Mouse (Mus musculus) yolk sac, embryonic 10.5 days (tissue): ENCODE measurements around the gene Tmem270.

Experiments used
- DNase-seq: peaks from one replicate; pipeline ENCODE4 v3.0.0-alpha.2; 2017; ENCODE audit warnings: low spot score

Gene Tmem270

DNA sequence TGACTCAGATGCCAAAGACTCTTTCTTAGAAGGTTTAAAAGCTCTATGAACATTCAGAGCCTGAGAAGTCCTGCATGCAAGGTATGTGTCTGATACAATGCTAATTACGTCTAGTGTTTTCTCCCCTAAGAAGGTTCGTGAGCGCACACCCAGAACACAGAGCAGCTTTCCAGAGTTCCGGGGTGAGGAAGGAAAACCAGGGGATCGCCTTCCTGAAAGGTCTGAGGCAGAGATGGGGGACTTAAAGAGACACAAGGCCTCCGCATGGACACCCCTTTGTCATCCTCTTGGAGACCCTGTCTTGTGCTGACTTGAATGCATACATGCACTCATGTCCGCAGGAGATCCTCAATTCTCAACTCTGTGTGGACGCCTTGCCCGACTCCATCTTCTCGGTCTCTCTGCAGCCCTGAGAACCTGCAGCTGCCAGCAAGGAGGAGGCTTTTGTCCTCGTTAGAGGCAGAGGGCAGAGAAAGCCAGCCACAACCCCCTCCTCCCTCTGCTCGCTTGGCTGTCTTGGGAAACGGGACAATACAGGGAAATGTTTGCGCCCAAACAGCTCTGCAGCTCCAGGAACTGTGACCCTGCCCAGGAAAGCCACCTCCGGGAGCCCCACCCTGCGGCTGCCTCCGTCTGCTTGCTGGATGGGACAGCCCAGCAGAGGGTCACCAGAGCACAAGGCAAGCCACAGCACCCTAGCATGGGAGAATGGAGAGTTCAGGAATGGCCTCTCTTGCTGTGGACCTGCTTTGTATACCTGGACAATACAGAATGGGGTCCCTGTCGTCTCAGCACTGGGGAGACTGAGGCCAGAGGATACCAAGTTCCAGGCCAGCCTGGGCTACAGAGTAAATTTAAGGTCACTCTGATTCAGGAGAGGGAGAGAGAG is 18.8 kb downstream of the Tmem270 start:
- DNase-seq, result peak; percentile 23

DNA sequence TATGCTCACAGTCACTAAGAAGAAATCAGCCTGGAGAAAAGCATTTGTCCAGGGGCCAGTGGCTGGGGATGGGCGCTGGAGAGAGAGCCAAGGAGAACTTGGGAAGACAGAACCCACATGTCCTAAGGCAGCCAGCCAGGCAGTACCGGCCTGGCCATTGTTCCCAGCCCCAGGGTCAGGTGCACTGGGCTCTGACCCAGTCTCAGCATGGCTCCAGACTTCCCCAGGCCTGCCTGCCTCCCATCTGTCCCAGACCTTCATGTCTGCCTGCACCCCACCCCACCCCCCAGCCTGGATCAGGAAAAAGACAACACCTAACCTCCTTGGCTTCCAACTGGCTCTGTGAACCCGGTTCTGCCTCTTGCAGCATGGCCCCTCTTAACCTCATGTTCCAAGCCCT is 23.5 kb downstream of the Tmem270 start:
- DNase-seq, result no peak

DNA sequence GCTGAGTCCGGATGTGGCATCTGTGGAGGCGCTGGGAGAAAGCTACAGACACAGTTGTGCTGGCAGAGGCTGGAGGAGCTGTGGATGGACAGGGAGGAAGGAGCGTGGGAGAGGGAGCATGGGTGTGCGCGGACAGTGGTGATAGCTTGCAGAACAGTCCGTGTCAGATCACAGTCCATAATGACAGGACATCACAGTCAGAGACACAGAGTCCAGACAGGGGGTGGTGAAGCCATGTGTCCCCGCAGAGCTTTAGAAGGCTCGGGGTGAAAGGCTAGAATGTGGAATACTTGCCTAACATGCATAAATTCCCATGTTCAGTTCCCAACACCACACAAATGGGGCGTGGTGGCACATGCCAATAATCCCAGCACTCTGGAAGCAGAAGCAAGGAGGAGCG is 29.7 kb downstream of the Tmem270 start:
- no peak for DNase-seq

DNA sequence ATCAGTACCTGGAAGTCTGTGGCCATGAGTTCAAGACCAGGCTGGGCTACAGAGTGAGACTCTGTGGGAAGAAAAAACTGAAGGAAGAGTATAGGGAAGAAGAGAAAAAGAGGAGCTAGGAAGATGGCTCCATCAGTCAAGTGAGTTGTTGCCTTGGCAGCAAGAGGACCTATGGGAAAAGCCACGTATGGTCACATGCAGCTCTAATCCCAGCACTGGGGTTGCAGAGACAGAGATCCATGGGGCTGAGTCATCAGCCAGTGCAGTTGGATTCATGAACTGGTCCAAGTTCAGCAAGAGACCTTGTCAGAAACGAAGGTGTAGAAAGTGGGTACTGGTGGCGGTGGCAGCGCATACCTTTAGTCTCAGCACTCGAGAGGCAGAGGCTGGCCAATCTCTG is 31.3 kb downstream of the Tmem270 start:
- no peak for DNase-seq

DNA sequence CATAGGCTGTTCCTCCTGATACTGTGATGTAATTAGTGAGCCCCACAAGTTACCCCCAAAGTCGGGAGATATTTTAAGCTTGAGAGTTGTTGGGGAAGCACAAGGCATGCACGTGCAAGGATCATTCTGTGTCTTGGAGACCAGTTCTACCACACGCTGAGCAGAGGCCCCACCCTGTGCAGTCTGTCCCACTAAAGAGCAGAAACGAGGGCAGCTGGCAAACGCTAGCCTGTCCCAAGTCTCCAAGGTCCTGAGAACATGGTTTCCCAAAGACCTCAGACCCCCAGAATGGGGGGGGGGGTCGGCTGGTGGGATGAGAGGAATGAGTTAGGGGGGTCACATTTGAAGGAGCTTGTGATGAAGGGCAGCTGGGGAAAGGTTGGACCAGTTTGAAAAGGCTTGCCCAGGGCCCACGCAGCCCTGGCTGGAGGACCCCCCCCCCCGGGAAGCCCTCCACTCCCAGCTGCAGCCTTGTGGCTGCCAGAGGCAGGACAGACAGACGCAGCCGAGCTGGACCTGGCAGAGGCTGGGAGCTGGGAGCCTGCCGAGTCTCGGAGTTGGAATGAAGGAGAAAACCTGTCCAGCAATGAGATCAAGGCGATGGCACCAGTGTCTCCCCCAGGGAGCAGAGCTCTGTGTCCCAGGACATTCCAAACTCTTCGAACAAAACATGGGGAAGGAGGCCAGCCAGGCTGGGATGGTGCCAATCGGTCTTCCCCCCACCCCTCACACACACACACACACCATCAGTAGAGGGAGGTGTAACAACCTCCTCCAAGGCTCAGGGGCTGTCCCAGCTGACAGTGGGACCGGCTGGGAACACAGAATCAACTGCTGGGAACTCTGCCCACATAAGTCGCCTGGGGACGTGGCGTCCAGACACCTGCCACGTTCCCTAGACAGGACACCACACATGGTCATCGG is 32.3 kb downstream of the Tmem270 start:
- DNase-seq, result no peak

DNA sequence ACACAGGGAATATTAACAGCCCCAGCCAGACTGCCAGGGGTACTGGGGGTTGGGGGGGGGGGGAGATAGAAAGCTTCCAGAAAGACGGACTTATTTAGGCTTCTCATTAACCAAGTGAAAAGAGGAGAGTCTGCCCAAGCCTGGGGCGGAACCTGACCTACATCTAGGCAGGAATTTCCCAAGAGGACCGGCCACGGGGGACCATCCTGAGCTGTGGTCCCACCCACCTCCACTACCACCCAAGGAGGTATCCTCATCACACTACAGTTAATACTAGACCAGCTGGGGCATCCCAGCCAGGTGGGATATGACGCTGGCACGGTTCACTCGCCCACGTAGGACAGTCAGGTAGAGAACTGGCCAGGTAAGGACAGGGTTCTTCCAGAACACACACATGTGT is 33.5 kb downstream of the Tmem270 start:
- no peak for DNase-seq

DNA sequence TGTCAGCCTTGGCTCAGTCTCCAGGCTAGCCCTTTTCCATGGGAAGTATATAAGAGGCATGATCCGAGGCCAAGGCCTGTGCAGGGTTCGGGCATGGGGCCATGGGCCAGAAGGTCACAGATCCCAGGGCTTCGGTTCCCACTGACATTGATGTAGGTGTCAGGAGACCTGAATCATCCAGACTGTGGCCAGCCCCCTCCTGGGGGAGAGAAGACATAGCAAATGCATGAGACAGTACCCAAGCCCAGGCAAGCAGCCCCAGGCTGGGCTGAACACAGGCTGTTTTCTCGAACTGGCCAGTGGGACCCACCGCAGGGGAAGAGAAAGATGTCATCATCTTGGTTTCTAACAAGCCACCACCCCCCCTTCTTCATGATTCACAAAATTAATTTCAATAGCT is 33.9 kb downstream of the Tmem270 start:
- DNase-seq, result no peak

DNA sequence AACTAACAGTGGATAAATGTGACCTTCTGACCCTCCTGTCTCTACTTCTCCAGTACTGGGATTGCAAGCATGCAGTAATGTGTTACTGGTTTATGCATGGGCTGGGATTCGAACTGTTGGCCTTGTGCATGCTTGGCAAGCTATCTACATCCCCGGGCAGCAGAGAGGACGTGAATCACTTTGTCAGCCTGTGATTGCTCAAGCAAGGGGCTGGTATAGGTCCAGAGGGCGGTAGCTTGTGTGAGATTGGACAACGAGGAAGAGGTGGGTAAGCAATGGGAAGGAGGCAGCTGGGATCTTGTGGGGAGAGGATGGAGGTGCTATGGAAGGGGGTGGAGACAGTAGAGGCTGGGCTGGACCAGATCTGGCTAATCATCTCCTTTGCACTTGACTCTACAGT is 38.0 kb downstream of the Tmem270 start:
- DNase-seq, result no peak

DNA sequence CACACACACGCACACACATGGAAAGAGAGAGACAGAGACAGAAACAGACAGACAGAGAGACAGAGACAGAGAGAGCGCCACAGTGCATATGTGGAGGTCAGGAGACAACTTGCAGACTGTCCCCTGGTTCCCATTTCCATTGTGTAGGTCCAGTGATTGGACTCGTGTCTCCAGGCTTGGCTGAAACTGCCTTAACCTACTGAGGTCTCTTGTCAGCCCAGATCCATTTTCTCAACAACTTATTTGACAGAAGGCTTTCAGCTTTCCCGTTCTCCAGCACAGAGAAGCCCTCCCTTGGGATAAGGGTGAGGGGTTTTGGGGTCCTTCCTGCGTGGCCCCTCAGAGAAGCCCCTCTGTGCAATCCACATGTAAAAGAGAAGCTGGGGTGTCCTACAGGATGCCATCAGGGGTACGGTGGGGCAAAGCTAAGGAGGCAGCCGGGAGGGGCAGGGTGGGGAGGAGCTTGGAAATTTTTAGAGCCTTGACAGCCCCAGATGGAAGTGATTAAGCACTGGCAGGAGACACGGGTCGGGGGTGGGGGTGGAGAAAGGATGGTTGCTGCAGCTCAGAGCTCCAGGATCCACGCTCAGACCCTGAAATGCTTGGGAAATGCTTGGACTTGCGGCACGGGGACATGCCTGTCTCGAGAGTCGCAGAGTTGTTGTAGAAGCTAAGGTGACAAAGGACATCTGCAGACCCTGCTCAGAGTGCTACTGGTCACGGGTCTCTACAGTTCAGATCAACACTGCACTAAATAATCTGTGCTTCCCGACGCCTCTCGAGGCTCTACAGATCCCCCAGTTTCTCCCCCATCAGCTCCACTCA is 39.0 kb downstream of the Tmem270 start:
- DNase-seq, result no peak

DNA sequence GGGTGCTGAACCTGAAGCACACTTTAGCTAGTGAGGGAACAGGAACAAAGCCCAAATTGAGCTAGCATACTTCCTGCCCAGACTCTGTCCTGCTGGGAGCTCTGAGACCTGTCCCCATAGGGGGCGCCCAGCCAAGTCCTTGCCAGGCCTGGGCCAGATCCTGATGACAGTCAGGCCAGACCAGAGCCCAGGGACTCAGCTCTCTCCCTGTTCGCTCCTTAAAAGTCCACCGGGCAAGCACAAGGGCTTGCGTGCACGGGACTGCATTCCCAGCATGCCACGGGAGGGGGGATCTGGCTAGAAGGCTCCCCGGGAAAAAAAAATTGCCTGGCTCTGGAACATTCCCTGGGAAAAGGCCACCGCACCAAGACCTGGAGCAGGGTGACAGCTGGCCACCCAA is 41.4 kb downstream of the Tmem270 start:
- no peak for DNase-seq

DNA sequence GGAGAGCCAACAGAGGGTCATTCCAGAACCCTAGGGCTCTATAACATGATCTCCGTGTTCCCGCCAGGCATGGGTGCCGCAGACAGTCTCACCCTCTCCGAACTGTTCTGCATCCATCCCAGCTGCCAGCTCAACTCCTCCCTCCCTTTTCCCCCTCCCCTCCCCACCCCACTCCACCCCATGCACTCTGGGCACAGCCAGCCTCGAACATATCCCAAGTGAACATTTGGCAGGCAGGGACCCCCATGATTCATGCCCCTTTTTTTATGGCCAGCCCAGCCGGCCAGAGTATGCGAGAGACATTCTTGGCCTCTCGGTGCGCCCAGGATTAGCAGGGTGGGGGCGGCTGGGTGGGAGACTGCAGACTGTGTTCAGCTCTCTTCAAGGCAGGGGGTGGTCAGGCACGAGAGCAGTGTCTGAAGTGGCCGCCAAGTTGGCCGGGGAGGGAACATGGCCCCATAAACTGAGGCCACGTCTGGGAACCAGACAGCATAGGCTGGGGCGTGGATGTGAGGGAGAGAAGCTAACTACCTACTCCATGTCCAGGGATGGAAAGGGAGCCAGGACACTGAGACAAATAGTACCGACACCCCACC is 44.5 kb downstream of the Tmem270 start:
- DNase-seq, result no peak

DNA sequence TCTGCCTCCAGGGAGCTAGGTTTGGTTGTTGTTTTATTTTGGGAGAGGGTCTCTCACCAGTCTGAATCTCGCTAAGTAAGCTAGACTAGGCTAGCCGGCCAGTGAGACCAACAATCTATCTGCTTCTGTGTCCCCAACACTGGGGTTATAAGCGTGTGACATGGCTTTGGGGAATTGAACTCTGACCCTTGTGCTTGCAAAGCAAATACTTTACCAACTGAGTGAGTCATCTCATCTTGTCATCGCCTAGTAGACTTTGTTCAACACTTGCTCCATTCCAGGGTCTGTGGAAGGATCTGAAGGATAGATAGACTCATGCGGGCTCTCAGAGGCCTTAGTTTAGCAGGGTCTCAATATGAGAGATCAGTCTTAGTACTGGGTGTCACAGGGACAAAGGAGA is 47.3 kb downstream of the Tmem270 start:
- peak; percentile 69 for DNase-seq

DNA sequence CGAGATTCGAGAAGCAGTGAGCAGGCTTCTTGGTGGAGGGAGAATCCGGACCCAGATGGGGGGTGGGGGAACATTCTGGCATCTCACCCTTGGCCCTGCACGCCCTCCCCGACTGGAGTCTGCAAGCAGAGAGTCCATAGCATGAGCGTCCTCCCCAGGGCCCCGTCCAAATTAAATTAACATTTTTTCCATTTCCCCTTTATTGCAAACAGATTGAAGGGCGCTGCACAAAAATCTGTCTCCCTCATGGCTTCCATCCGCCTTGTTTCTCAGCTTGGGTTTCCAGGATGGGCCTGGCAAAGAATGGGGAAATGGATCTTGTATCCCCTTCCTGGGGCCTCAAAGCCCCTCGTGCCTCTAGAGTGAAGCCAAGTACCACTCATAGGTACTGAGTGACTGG is 48.2 kb downstream of the Tmem270 start:
- no peak for DNase-seq

DNA sequence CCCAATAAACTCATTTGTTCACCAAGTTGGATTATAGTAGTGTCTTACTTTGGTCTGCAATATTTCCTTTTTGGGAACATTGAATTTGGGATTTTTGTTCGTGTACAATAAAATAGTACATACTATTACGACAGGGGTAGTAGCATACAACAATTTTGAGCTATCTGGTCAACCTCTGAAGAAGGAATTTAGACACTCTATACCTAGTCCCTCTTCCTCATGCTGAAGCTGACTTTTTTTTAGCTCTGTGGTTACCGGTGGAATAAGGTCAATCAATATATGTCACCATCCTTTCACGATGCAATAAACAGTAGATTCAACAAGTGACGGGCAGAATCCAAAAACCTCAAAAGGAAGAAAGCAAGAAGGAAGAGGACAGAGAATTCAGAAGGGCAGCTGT is 53.7 kb downstream of the Tmem270 start:
- DNase-seq, result no peak
